Mouse (Mus musculus): Measurements from ENCODE around the gene Ccdc38.

DNA sequence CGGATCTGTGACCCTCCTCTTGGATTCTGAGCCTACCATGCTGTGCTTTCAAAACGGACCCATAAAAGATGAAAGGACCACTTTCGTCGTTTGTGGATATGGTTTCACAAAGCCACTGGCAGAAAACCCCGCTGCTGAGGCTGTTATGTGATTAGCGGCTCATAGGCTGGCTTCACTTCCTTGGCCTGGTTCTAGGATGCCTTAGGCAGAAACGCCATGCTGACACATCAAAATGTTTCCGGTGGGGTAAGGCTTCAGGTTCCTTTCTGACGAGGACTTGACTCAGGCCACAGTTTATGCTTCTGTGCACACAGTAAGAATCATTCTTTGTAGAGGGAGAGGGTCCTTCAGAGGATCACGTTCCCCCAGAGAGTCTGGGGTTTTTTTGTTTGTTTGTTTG is 39.6 kb upstream of the Ccdc38 start:
- no peak for TF ChIP-seq EP300 (IDR thresholded peaks at IDR 0.05; ENCODE audit: insufficient read depth, low read depth, low read length)
- TF ChIP-seq CTCF (IDR thresholded peaks at IDR 0.05; ENCODE audit: low read depth, low read length), result no peak

Data from ES-Bruce4 (cell line).